Mouse (Mus musculus) cortical plate, adult 2 months (tissue): ENCODE measurements around the gene Ypel2. TPM values are rescaled to one million over a fixed set of nuclear protein-coding genes. Genes with fewer than 3 reads are reported as not detected.
A peak's percentile ranks its signal among the peaks of the same experiment; 100 is the strongest.
"Not testable (repeated sequence)": the region's sequence is repeated elsewhere in the genome, so short reads cannot be mapped to it uniquely, and the experiment has no call there.

ENCODE experiments used
- H3K27ac ChIP-seq: fragments of 200-500 bp; 2 replicates; pipeline ENCODE4 v1.5.1; 2012; ENCODE audit warnings: low read length, control low read depth, inconsistent platforms; ENCODE audit not compliant: insufficient read depth
- H3K4me1 ChIP-seq: fragments of 200-500 bp; 2 replicates; pipeline ENCODE4 v1.6.1; 2011; ENCODE audit warnings: low read length; ENCODE audit not compliant: control insufficient read depth, insufficient read depth
- H3K4me3 ChIP-seq: fragments of 200-500 bp; 2 replicates; pipeline ENCODE4 v1.5.1; 2011; ENCODE audit warnings: mild to moderate bottlenecking, low read length, control low read depth; ENCODE audit not compliant: insufficient read depth
- CTCF ChIP-seq: fragments of 200-500 bp; IDR thresholded peaks from 2 replicates; pipeline ENCODE4 v1.5.1; 2011; ENCODE audit warnings: mild to moderate bottlenecking, control low read depth, low read length; ENCODE audit not compliant: insufficient read depth; ENCODE audit errors: extremely low read depth
- POLR2A ChIP-seq: fragments of 200-500 bp; IDR thresholded peaks from 2 replicates; pipeline ENCODE4 v1.6.1; 2011; ENCODE audit warnings: mild to moderate bottlenecking, low read length, control low read depth; ENCODE audit not compliant: insufficient read depth; ENCODE audit errors: extremely low read depth
- polyA plus RNA-seq: library from polyadenylated mRNA; depleted of rRNA; stranded (reverse); fragments of >200 nt; gene quantifications from 2 replicates; pipeline ENCODE4 v1.2.3, GENCODE M21; 2012; rRNA removed

The Ypel2 gene
- polyA plus RNA-seq, result 27.6 and 32.6 TPM in 2 replicates

GRCm38 (mm10) chr11:86993041-86994037, at the start of gene Ypel2:
Gene Ypel2 (minus strand): TSS chr11:86993707.
- Histone ChIP-seq H3K4me3 (peak within 1 kb of the TSS; percentile 97), H3K27ac (peak within 1 kb of the TSS; percentile 98), H3K4me1 (peaks cover 7% of the 10 kb centered on the region; the same call in 1 of the 2 replicates)
- TF ChIP-seq POLR2A, result peak; percentile 68; the same call in 1 of the 2 replicates
- no peak for TF ChIP-seq CTCF

GRCm38 (mm10) chr11:87043052-87043451, 49.5 kb upstream of the Ypel2 start:
- no peak overlapping the region for H3K4me3 ChIP-seq
- H3K4me1 ChIP-seq, result no peaks in the 10 kb centered on the region
- H3K27ac ChIP-seq, result no peak overlapping the region
- TF ChIP-seq POLR2A, result no peak
- TF ChIP-seq CTCF, result no peak

GRCm38 (mm10) chr11:87039307-87039963, 45.9 kb upstream of the Ypel2 start:
- Histone ChIP-seq H3K27ac (no peak overlapping the region), H3K4me1 (no peaks in the 10 kb centered on the region), H3K4me3 (no peak overlapping the region)
- no peak for TF ChIP-seq CTCF
- no peak for TF ChIP-seq POLR2A

- TF ChIP-seq POLR2A (no peak), CTCF (no peak)
- Histone ChIP-seq H3K27ac (no peak overlapping the region), H3K4me3 (no peak overlapping the region), H3K4me1 (no peaks in the 10 kb centered on the region)
These were observed 42.7 kb upstream of the Ypel2 start for GRCm38 (mm10) chr11:87036180-87036579.

- Histone ChIP-seq H3K4me1 (no peaks in the 10 kb centered on the region), H3K27ac (no peak overlapping the region), H3K4me3 (no peak overlapping the region)
- no peak for TF ChIP-seq CTCF
- no peak for TF ChIP-seq POLR2A
These were observed 34.7 kb upstream of the Ypel2 start for GRCm38 (mm10) chr11:87028212-87028611.

DNA sequence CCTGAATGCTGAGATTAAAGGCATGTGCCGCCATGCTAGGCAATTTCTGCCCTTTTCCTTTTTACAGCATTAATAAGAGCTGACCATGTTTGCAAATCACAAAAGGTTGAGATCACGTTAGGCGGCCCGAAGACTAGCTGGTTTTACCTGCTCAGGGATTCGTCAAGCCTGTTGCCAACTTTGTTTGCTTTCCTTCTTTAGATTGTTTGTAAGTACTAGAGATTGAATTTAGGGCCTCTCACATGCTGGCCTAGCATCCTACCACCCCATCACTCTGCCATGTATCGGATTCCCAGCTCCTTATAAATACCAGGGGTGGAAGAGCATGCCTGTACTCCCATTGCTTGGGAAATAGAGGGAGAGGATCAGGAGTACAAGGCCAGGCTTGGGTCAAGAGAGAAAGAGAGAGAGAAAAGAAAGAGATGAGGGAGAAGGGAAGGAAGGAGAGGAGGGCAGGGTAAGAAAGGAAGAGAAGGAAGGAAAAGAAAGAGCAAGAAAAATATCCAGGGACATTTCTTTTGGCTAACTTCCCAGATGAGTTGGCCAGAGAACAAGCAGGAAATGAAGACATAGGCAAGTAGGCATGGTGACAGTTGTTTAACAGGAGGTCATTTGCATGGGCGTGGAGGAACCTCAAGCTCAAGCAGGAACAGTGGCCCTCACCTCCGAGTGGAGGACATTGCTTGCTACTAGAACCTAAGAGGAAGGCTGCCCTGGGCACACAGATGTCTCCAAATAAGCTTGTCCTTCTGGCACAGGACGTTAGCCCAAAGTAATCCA, 32.8 kb upstream of the Ypel2 start:
- no peaks in the 10 kb centered on the region for H3K4me1 ChIP-seq
- H3K27ac ChIP-seq, result no peak overlapping the region
- H3K4me3 ChIP-seq, result no peak overlapping the region
- no peak for TF ChIP-seq CTCF
- no peak for TF ChIP-seq POLR2A

DNA sequence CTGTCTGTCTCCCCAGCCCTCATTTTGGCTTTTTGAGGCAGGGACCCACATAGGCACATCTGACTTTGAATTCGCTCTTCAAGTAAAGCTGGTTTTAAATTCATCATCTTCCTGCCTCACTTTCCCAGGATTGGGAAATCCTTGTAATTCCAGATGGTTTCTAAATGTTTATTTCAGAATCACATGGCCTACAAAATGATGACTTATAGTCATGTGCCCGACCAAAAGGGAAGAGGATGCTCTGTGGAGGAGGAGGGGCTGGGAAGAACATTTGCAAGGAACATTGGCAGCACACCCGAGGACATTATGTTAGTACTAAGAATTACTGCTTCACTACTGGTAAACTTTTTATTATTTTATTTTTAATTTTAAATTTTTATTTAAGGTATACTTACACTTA, 31.8 kb upstream of the Ypel2 start:
- Histone ChIP-seq H3K27ac (no peak overlapping the region), H3K4me3 (no peak overlapping the region), H3K4me1 (no peaks in the 10 kb centered on the region)
- TF ChIP-seq CTCF (no peak), POLR2A (no peak)

DNA sequence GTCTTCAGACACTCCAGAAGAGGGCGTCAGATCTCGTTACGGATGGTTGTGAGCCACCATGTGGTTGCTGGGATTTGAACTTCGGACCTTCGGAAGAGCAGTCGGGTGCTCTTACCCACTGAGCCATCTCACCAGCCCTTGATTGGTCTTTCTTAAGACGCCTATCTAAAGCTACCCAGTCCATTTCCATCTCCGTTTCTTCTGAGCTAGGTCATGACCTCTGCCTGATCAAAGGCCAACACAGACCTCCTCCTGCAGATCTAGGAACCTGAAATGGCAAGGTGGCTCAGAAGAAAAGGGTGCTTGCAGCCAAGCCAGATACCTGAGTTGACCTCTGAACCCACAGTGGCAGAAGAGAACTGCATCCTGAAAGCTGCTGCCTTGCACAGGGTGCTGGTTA, 29.7 kb upstream of the Ypel2 start:
- H3K4me3 ChIP-seq, H3K27ac ChIP-seq, H3K4me1 ChIP-seq: not testable (repeated sequence)

GRCm38 (mm10) chr11:87022765-87023164, 29.3 kb upstream of the Ypel2 start:
- Histone ChIP-seq H3K4me3 (no peak overlapping the region), H3K4me1 (no peaks in the 10 kb centered on the region), H3K27ac (no peak overlapping the region)
- TF ChIP-seq CTCF (no peak), POLR2A (no peak)
